Mouse (Mus musculus): ENCODE measurements around the gene Trim29.

- no peak for TF ChIP-seq CTCF (IDR thresholded peaks at IDR 0.05; ENCODE audit: borderline replicate concordance, extremely low read depth, insufficient read depth, insufficient read length)
- TF ChIP-seq POLR2A (IDR thresholded peaks at IDR 0.05; ENCODE audit: borderline replicate concordance, extremely low read depth, insufficient read depth, insufficient read length, poor library complexity, severe bottlenecking) = no peak
These were observed 25.4 kb upstream of the Trim29 start for GRCm38 (mm10) chr9:43285281-43285680.

Measured in brain, embryonic 14.5 days (tissue).